Mouse (Mus musculus) CH12.LX (cell line): ENCODE measurements at regions not wholly inside any gene's neighbourhood (a gene's known extent, or its start where the extent isn't known, plus 50 kb on each side); places are given as distances from the start of the nearest gene placed in this dataset.

ENCODE experiments used
- CTCF ChIP-seq, 2 experiments: IDR thresholded peaks in 1 of 2; conservative IDR thresholded peaks in 1 of 2; 2 replicates each; pipeline ENCODE4 v1.5.1; 2011 to 2012; ENCODE audit warnings: low read depth in 2 of 2, low read length in 2 of 2, improper control_type of control experiment in 1 of 2, inconsistent platforms in 1 of 2, mild to moderate bottlenecking in 1 of 2, moderate library complexity in 1 of 2
- POLR2A ChIP-seq: IDR thresholded peaks from 2 replicates; pipeline ENCODE4 v1.6.1; 2011; ENCODE audit warnings: low read depth, mild to moderate bottlenecking, improper control_type of control experiment, low read length
- SMC3 ChIP-seq: IDR thresholded peaks from 2 replicates; pipeline ENCODE4 v1.6.1; 2011; ENCODE audit warnings: low read depth, low read length, improper control_type of control experiment
- USF1 ChIP-seq: IDR thresholded peaks from 2 replicates; pipeline ENCODE4 v1.6.1; 2014; ENCODE audit warnings: low read depth, mild to moderate bottlenecking, inconsistent platforms, low read length, improper control_type of control experiment

GRCm38 (mm10) chr19:37778568-37778967 lies 81.0 kb downstream of the Cyp26a1 start:
- TF ChIP-seq USF1 = no peak
- no peak for TF ChIP-seq CTCF (conservative IDR thresholded peaks at IDR 0.05 in 1 of 2, IDR thresholded peaks at IDR 0.05 in 1 of 2; ENCODE audit: low read depth in 2 of 2, low read length in 2 of 2)
- TF ChIP-seq POLR2A = no peak
- no peak for TF ChIP-seq SMC3
